Comparison of ENCODE assay signal across 9 mouse cellular contexts in genomic region chr7:27132588-27132987, GRCm38 (mm10). TPM values are rescaled to one million over a fixed set of nuclear protein-coding genes. Genes with fewer than 3 reads are reported as not detected.
DNase-seq lines count a peak whose midpoint lies in the region; ATAC-seq and TF ChIP-seq lines count a peak whose summit lies in the region.
"Had no signal": no experiment of that assay in that cellular context is flagged by ENCODE, and none has a peak within 500 bp of the region (broad histone marks: within the 10 kb centered on the region; RNA-seq: fewer than 3 reads in every experiment).

No protein-coding gene starts in this region.

- no peak for TF ChIP-seq POLR2A in liver, adult 2 months (IDR thresholded peaks at IDR 0.05; ENCODE audit: extremely low read depth, insufficient read depth, low read length)

- peaks cover 19% of the 10 kb centered on the region for H3K4me1 ChIP-seq in liver, adult 2 months (ENCODE audit: control insufficient read depth, insufficient read depth, low read length)
- peaks cover 4% of the 10 kb centered on the region; the same call in 1 of the 2 replicates for H3K4me1 ChIP-seq in stomach, embryonic 16.5 days (ENCODE audit: control insufficient read depth, insufficient read depth, low read length)
- H3K4me1 ChIP-seq: hindbrain, embryonic 15.5 days had no signal

- DNase-seq in adrenal gland, adult 18-20 months (ENCODE audit: low spot score in 2 of 2): peak; percentile 44 to 54
- DNase-seq in adrenal gland, postnatal 4 days (ENCODE audit: low spot score in 2 of 2): no peak
- DNase-seq in ovary, postnatal 14 days (ENCODE audit: low spot score): peak; percentile 50
- no peak for DNase-seq in ovary, adult 18-20 months (ENCODE audit: low spot score)
- peak; percentile 46 to 59 for DNase-seq in cerebellum, postnatal 4 days (ENCODE audit: low spot score in 2 of 2)
- peak; percentile 70 for DNase-seq in induced T-regulatory cell, adult 2 months (ENCODE audit: low read depth)
- DNase-seq in liver, adult 2 months (ENCODE audit: extremely low read depth, low read depth, low spot score): peak; percentile 49

- TF ChIP-seq CTCF in liver, adult 2 months (IDR thresholded peaks at IDR 0.05; ENCODE audit: low read depth, low read length): peak; percentile 43

- no peak overlapping the region for H3K4me2 ChIP-seq in stomach, embryonic 16.5 days (ENCODE audit: low read depth, low read length)
- H3K4me2 ChIP-seq: hindbrain, embryonic 15.5 days had no signal

- WGBS in liver, adult 2 months: 25% methylated on average over 10 of the region's 10 CpGs
- 12% methylated on average over 10 of the region's 10 CpGs for WGBS in stomach, embryonic 16.5 days

- H3K27ac ChIP-seq in liver, adult 2 months (replicated peaks; ENCODE audit: insufficient read depth, low read depth, low read length): no peak overlapping the region
- no peak overlapping the region for H3K27ac ChIP-seq in stomach, embryonic 16.5 days (ENCODE audit: low read length)
- H3K27ac ChIP-seq: hindbrain, embryonic 15.5 days had no signal

- no peaks in the 10 kb centered on the region for H3K27me3 ChIP-seq in liver, adult 2 months (ENCODE audit: control insufficient read depth, insufficient read depth, low read length)
- no peaks in the 10 kb centered on the region for H3K27me3 ChIP-seq in stomach, embryonic 16.5 days (ENCODE audit: control insufficient read depth, insufficient read depth, low read length)
- H3K27me3 ChIP-seq: hindbrain, embryonic 15.5 days had no signal

- ATAC-seq in stomach, embryonic 16.5 days (ENCODE audit: insufficient read depth, low FRiP score): no peak

- no peak overlapping the region for H3K4me3 ChIP-seq in liver, adult 2 months (ENCODE audit: insufficient read depth, low read depth, low read length)
- H3K4me3 ChIP-seq in stomach, embryonic 16.5 days (replicated peaks; ENCODE audit: low read length): no peak overlapping the region
- H3K4me3 ChIP-seq: hindbrain, embryonic 15.5 days had no signal

- peaks cover 43% of the 10 kb centered on the region for H3K36me3 ChIP-seq in liver, adult 2 months (ENCODE audit: control insufficient read depth, insufficient read depth, low read length)
- H3K36me3 ChIP-seq in stomach, embryonic 16.5 days (ENCODE audit: control insufficient read depth, insufficient read depth, low read length): no peaks in the 10 kb centered on the region
- H3K36me3 ChIP-seq: hindbrain, embryonic 15.5 days had no signal

- H3K79me2 ChIP-seq in liver, adult 2 months (ENCODE audit: control insufficient read depth, insufficient read depth, low read length): no peaks in the 10 kb centered on the region

- H3K9ac ChIP-seq in liver, adult 2 months (ENCODE audit: low read depth, low read length): 0 out of 2 replicates have a peak overlapping the region, but pooled peaks have one; percentile 9
- peak overlapping the region; percentile 41; the same call in 1 of the 2 replicates for H3K9ac ChIP-seq in stomach, embryonic 16.5 days (ENCODE audit: low read length)
- H3K9ac ChIP-seq: hindbrain, embryonic 15.5 days had no signal

- H3K9me3 ChIP-seq in stomach, embryonic 16.5 days (replicated peaks; ENCODE audit: control insufficient read depth, low read length): no peaks in the 10 kb centered on the region
- H3K9me3 ChIP-seq: hindbrain, embryonic 15.5 days had no signal

RNA-seq across cellular contexts. Expression of gene Cyp2f2, which starts 12.9 kb away (rescaled TPM):
- total RNA-seq in adrenal gland, adult 18-20 months (2021): 100 to 1,000 TPM in 1 of 2 experiments, 1 to 10 TPM in 1; 3.5 to 488 TPM
- total RNA-seq in adrenal gland, postnatal 4 days (2021): 100 to 1,000 TPM; 148 to 161 TPM
- total RNA-seq in liver, adult 2 months (2014; rRNA removed): 643 and 658 TPM in 2 replicates
- polyA plus RNA-seq in liver, adult 2 months (2012; rRNA removed): 1,932 and 2,426 TPM in 2 replicates
- polyA plus RNA-seq in stomach, embryonic 16.5 days (2015; fragmentation: Nextera tagmentation; extraction: Ambion mirVana): 137 and 195 TPM in 2 replicates
- polyA plus RNA-seq: hindbrain, embryonic 15.5 days had no signal

RNA-seq across cellular contexts. Expression of gene Cyp2t4, which starts 20.9 kb away (rescaled TPM):
- total RNA-seq in adrenal gland, adult 18-20 months (2021): not detected
- not detected for total RNA-seq in adrenal gland, postnatal 4 days (2021)
- total RNA-seq in liver, adult 2 months (2014; rRNA removed): not detected in 2 replicates
- not detected in 2 replicates for polyA plus RNA-seq in liver, adult 2 months (2012; rRNA removed)
- polyA plus RNA-seq in stomach, embryonic 16.5 days (2015; fragmentation: Nextera tagmentation; extraction: Ambion mirVana): 0.18 and 0.31 TPM in 2 replicates

RNA-seq across cellular contexts. Expression of gene Egln2, which starts 34.0 kb away (rescaled TPM):
- total RNA-seq in adrenal gland, adult 18-20 months (2021): 100 to 1,000 TPM in 1 of 2 experiments, 10 to 100 TPM in 1; 76.0 to 106 TPM
- 100 to 1,000 TPM; 106 to 111 TPM for total RNA-seq in adrenal gland, postnatal 4 days (2021)
- total RNA-seq in liver, adult 2 months (2014; rRNA removed): 35.4 and 46.6 TPM in 2 replicates
- 98.2 and 99.3 TPM in 2 replicates for polyA plus RNA-seq in liver, adult 2 months (2012; rRNA removed)
- 55.8 and 56.3 TPM in 2 replicates for polyA plus RNA-seq in stomach, embryonic 16.5 days (2015; fragmentation: Nextera tagmentation; extraction: Ambion mirVana)

RNA-seq across cellular contexts. Expression of gene Rab4b, which starts 46.1 kb away (rescaled TPM):
- total RNA-seq in adrenal gland, adult 18-20 months (2021): 10 to 100 TPM; 42.9 to 65.1 TPM
- 10 to 100 TPM; 53.3 to 60.8 TPM for total RNA-seq in adrenal gland, postnatal 4 days (2021)
- 8.7 and 10.1 TPM in 2 replicates for total RNA-seq in liver, adult 2 months (2014; rRNA removed)
- 27.5 and 28.3 TPM in 2 replicates for polyA plus RNA-seq in liver, adult 2 months (2012; rRNA removed)
- 68.9 and 72.7 TPM in 2 replicates for polyA plus RNA-seq in stomach, embryonic 16.5 days (2015; fragmentation: Nextera tagmentation; extraction: Ambion mirVana)

RNA-seq across cellular contexts. Expression of gene Gm21983, which starts 48.3 kb away (rescaled TPM):
- not detected for total RNA-seq in adrenal gland, adult 18-20 months (2021)
- not detected for total RNA-seq in adrenal gland, postnatal 4 days (2021)
- total RNA-seq in liver, adult 2 months (2014; rRNA removed): 0.09 and 0.20 TPM in 2 replicates
- 0.39 TPM in 1 of 2 replicates, not detected in the other for polyA plus RNA-seq in liver, adult 2 months (2012; rRNA removed)
- not detected in 2 replicates for polyA plus RNA-seq in stomach, embryonic 16.5 days (2015; fragmentation: Nextera tagmentation; extraction: Ambion mirVana)

Comparison
In these comparisons a context has a peak if more than half of its experiments do, and no peak if none do; other contexts are left out.
1. DNase-seq: peak in adrenal gland, adult 18-20 months (2 of 2), ovary, postnatal 14 days (single experiment), cerebellum, postnatal 4 days (2 of 2), induced T-regulatory cell, adult 2 months (single experiment) and liver, adult 2 months (single experiment); none in adrenal gland, postnatal 4 days (0 of 2) and ovary, adult 18-20 months (single experiment).